Mouse (Mus musculus): ENCODE results near the gene Zmynd15.

Gene Zmynd15

GRCm38 (mm10) chr11:70502018-70502417, 42.8 kb downstream of the Zmynd15 start:
- CTCF ChIA-PET: no interaction called here

GRCm38 (mm10) chr11:70504970-70505369, 45.7 kb downstream of the Zmynd15 start, which contains the start of gene Tm4sf5:
Gene Tm4sf5, plus strand, starts transcription at chr11:70505244.
- CTCF ChIA-PET: interaction anchor here (0.6 kb wide), 1 partner anchor 56 kb away, joined by 5 read pairs; no protein-coding TSS in a partner anchor

DNA sequence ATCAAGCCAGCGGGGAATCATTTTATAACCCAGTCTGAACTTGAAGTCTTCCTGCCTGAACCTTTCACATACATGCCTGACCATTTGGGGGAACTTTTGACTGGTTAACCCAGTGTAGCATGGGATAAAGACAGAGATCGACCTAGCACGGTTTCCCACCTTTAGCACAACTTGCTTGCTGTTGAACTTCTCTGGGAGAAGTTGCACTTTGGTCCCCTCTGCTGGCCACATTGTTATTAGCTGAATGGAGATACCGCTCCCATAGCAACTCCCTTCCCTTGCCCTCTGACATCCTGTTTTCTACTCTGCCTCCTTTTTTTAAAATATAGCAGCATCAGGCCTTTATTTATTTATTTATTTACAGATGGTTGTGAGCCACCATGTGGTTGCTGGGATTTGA, 47.2 kb downstream of the Zmynd15 start:
- CTCF ChIA-PET: interaction anchor here (0.6 kb wide), 2 partner anchors 74 to 808 kb away, joined by 3 read pairs; no protein-coding TSS in a partner anchor

GRCm38 (mm10) chr11:70506962-70507515, 47.8 kb downstream of the Zmynd15 start:
- CTCF ChIA-PET: interaction anchor here (0.6 to 1.3 kb wide), 6 partner anchors 29 to 808 kb away, joined by 3 to 5 read pairs (median 3); partner anchors contain the start of gene Arrb2

- CTCF ChIA-PET: no interaction called here
Observed at GRCm38 (mm10) chr11:70509753-70510564, 50.7 kb downstream of the Zmynd15 start.

DNA sequence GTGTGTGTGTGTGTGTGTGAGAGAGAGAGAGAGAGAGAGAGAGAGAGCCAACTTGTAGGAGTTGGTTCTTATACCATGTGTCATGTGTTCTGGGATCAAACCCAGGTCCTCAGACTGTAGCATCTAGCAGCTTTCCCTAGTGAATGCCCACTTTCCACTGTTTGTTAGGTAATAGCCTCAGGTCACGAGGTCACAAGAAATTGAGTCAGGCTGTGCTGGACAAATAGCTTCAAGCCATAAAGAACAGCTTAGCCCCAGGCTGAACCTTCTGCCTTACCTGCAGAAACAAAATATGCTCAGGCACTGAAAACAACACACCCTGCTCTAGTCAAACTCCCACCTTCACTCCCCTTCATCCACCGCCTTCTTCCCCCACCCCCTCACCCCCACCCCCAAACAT, 52.0 kb downstream of the Zmynd15 start:
- CTCF ChIA-PET: interaction anchor here (0.7 kb wide), 3 partner anchors 8 to 1436 kb away, joined by 3 to 4 read pairs (median 4); partner anchors contain the start of gene Gltpd2

DNA sequence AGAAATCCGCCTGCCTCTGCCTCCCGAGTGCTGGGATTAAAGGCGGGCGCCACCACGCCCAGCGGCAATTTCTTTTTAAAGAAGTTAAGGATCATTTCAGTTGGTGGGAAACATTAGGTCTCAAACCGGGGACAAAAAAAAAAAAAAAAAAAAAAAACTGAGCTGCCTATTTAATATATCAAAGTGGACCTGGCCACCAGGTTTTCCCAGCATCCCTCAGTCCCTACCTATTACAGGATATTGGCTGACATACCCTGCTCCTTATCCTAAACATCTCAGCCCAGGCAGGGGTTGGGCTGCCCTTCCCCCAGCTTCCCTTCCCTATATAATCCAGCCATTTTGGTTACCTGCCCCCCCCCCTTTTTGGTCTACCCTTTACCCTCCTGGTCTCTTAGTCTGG, 52.6 kb downstream of the Zmynd15 start:
- CTCF ChIA-PET: interaction anchor here (0.6 to 0.7 kb wide), 2 partner anchors 81 to 1436 kb away, joined by 3 read pairs; no protein-coding TSS in a partner anchor

DNA sequence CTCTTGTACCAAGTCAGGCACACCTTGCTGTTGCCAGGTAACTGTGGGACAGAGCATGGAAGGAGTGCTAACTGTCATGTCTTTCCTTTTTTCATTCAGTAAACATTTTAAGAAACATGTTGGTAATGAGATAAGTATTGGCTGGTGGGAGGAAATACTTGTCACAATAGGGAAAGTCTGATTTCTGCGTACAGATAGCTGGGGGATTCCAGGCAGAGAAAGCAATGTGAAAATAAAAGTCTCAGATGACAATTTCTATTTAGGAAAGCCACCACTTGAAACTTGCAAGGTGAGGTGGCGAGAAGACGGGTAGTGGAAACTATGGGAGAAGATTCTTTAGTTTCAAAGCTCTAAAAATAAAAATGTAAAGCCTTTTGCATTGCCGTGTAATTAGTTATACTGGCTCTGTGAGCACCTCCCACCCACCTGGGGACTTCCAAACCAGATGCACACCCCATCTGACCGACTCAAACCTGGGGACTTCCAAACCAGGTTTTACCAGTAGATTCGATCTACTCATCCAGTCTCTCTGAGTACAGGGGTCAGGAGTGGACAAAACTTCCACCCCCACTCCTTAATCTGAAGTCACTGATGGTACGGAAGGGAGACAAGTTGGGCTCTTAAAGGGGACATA, 53.6 kb downstream of the Zmynd15 start:
- CTCF ChIA-PET: no interaction called here

GRCm38 (mm10) chr11:70513520-70513919, 54.3 kb downstream of the Zmynd15 start:
- CTCF ChIA-PET: no interaction called here

- CTCF ChIA-PET: no interaction called here
Observed at GRCm38 (mm10) chr11:70514288-70514687, 55.1 kb downstream of the Zmynd15 start, which contains the start of gene Vmo1. Gene Vmo1, minus strand, starts transcription at chr11:70514616.

Measured in spleen, embryonic (tissue).